Mouse (Mus musculus) testis, adult 2 months (tissue): Measurements from ENCODE around the gene Rbms3.

ENCODE experiments used
- CTCF ChIP-seq: fragments of 200-500 bp; IDR thresholded peaks from 2 replicates; pipeline ENCODE4 v1.5.1; 2012; ENCODE audit warnings: low read depth, mild to moderate bottlenecking, inconsistent platforms, low read length, moderate library complexity; ENCODE audit not compliant: control insufficient read depth, insufficient read depth, insufficient replicate concordance
- POLR2A ChIP-seq: fragments of 200-500 bp; IDR thresholded peaks from 2 replicates; pipeline ENCODE4 v1.6.1; 2012; ENCODE audit warnings: low read depth, mild to moderate bottlenecking, inconsistent platforms, low read length, moderate library complexity; ENCODE audit not compliant: control insufficient read depth

DNA sequence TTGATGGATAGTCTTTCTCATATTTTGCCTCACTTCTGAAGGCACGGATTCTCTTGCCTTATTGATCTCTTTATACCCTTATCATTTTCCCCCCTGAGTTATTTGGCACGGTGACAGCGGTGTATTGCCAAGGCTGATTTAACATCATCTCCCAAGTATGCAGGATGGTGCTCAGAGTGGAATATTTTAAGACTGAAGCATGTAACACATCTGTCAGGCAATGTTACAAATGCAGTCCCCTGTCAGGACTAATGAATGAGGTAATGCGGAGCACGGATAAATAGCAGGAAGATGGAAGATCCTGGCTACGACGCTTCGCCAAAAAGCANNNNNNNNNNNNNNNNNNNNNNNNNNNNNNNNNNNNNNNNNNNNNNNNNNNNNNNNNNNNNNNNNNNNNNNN is 502.9 kb downstream of the Rbms3 start:
- no peak for TF ChIP-seq CTCF
- no peak for TF ChIP-seq POLR2A
